Mouse (Mus musculus): ENCODE data around the gene Igsf23. TPM values are rescaled to one million over a fixed set of nuclear protein-coding genes. Genes with fewer than 3 reads are reported as not detected.
"Not testable (repeated sequence)": the region's sequence is repeated elsewhere in the genome, so short reads cannot be mapped to it uniquely, and the experiment has no call there.

The Igsf23 gene
- polyA plus RNA-seq, 1 experiment from 2014 or later, result 0.18 TPM

DNA sequence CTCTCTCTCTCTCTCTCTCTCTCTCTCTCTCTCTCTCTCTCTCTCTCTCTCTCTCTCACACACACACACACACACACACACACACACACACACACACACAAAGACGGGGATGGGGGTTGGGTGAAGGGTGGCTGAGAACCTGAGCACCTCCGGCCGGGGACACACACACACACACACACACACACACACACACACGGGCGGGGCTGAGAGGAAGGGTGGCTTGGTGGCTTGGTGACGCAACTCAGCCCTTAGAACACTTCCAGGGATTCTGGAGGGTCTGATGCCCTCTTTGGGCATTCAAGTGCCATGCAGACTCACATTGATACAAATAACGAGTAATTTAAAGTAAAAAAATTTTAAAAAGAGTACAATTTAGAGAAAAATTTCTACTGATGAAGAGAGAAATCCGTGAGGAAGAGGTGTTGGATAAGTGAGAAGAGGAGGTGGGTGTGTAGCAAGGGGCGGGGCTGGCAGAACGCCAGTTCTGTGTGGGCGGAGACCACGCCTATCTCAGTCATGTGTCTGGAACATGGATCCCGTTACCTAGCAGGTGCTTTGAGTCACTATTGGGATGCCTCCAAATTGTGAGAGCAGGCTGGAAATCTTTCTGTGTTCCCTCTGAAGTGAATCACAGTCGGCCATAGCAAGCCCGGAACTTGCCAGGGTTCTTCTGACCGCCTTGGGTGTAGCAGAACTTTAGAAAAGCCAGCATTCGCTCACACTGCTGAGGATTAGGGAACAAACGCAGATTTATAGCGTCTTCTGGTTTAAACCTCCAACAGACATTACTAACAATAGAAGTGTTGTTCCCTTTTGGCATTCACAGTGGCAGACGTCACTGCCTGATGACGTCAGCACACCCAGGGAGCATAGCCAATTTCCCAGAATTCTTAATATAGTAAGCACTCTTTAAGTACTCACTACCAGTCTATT lies 17.4 kb downstream of the Igsf23 start:
- no peaks in the 10 kb centered on the region for H3K36me3 ChIP-seq
- H3K27ac ChIP-seq, result peak overlapping the region; percentile 24; the same call in 1 of the 2 replicates
- peaks cover 11% of the 10 kb centered on the region for H3K4me1 ChIP-seq
- peak overlapping the region; percentile 49 for H3K4me2 ChIP-seq
- H3K9ac ChIP-seq, result no peak overlapping the region
- peaks cover 12% of the 10 kb centered on the region for H3K27me3 ChIP-seq
- no peaks in the 10 kb centered on the region for H3K9me3 ChIP-seq (replicated peaks)
- peak overlapping the region; percentile 18; the same call in 1 of the 2 replicates for H3K4me3 ChIP-seq (replicated peaks)
- ATAC-seq (replicated peaks; ENCODE audit: low FRiP score), result peak; percentile 75
- WGBS, result 19% methylated on average over 21 of the region's 21 CpGs

DNA sequence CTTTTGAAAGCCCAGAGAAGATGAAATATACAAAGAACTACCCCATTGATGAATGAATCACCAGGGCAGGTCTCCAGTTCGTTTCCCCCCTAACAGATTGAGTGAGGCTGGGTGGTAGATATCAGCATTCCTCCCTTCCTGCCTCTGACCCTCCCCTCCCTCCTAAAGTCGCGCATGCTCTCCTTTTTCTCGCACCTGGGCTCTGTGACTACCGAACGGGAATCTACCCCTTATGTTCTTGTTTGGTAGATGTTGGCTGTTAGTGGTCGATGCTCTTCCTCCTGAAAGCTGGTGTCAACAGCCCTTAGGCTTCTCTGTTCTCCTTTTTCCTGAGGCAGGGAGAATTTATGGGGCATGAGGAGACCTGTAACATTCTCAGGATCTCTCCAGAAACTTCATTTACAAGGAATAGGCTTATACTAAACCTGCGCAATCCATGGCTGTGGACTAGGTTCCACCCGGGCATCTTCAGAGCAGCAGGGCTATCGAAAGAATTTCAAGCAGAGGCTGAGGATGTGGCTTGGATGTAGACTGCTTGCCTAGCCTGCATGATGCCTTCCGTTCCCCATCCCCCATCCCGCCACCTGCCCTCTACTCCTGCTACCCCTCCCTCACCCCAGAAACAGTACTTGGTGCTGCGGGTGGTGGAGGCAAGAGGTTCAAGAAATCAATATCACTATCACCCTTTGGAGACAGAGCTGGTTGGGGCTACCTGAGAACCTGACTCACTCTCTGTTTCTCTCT lies 18.3 kb downstream of the Igsf23 start:
- peaks cover 12% of the 10 kb centered on the region for H3K27me3 ChIP-seq
- no peaks in the 10 kb centered on the region for H3K9me3 ChIP-seq (replicated peaks)
- H3K4me1 ChIP-seq, result peaks cover 11% of the 10 kb centered on the region
- no peak overlapping the region for H3K4me3 ChIP-seq (replicated peaks)
- no peak overlapping the region for H3K27ac ChIP-seq
- WGBS, result 23% methylated on average over 13 of the region's 13 CpGs
- H3K4me2 ChIP-seq, result 0 out of 2 replicates have a peak overlapping the region, but pooled peaks have one; percentile 14
- no peak for ATAC-seq (replicated peaks; ENCODE audit: low FRiP score)
- no peak overlapping the region for H3K9ac ChIP-seq
- H3K36me3 ChIP-seq, result no peaks in the 10 kb centered on the region

DNA sequence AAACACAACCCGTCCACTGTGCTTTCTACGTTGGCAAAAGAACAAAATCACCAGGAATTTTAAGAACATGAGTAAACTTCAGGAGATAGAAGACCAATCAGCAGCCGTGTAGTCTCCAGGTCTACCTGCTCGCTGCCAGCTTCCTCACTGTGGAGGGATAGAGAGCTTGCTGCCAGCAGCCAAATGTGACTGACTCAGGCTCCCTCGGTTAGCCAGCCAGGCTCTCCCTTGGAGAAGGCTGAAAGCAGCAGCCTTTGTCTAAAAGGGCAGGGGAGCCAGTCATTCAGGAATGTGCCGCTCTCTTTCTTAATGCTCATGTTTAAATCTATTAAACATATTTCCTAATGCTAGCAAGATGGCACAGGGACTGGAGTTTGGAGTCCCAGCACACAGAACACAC lies 20.1 kb downstream of the Igsf23 start:
- H3K9me3 ChIP-seq (replicated peaks); H3K27ac ChIP-seq; H3K4me2 ChIP-seq; H3K36me3 ChIP-seq; H3K9ac ChIP-seq; ATAC-seq (replicated peaks; ENCODE audit: low FRiP score); H3K4me3 ChIP-seq (replicated peaks): not testable (repeated sequence)
- Histone ChIP-seq H3K4me1 (peaks cover 11% of the 10 kb centered on the region), H3K27me3 (peaks cover 12% of the 10 kb centered on the region)
- WGBS, result 82% methylated on average over 6 of the region's 6 CpGs

DNA sequence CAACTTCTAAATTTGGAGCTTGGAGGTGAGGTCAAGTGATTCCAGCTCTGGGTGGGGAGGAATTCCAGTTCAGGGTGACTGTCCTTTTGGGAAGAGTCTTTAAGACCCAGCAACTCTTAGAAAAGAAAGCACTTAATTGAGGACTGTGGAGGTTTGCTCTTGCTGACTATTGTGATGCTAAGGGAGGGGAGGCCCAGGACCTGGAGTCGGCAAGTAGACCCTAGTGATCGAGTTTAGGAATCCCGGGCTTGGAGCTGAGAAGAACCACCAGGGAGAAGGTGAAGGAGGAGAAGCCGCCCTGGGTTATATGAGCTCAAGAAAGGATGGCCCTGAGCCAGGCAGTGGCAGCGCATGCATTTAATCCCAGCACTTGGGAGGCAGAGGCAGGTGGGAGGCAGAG lies 22.1 kb downstream of the Igsf23 start:
- Histone ChIP-seq H3K27me3 (peaks cover 12% of the 10 kb centered on the region), H3K4me3 (replicated peaks) (no peak overlapping the region), H3K4me2 (no peak overlapping the region), H3K36me3 (no peaks in the 10 kb centered on the region), H3K27ac (no peak overlapping the region), H3K9me3 (replicated peaks) (no peaks in the 10 kb centered on the region), H3K4me1 (peaks cover 11% of the 10 kb centered on the region), H3K9ac (no peak overlapping the region)
- ATAC-seq (replicated peaks; ENCODE audit: low FRiP score), result no peak
- 58% methylated on average over 5 of the region's 5 CpGs for WGBS

DNA sequence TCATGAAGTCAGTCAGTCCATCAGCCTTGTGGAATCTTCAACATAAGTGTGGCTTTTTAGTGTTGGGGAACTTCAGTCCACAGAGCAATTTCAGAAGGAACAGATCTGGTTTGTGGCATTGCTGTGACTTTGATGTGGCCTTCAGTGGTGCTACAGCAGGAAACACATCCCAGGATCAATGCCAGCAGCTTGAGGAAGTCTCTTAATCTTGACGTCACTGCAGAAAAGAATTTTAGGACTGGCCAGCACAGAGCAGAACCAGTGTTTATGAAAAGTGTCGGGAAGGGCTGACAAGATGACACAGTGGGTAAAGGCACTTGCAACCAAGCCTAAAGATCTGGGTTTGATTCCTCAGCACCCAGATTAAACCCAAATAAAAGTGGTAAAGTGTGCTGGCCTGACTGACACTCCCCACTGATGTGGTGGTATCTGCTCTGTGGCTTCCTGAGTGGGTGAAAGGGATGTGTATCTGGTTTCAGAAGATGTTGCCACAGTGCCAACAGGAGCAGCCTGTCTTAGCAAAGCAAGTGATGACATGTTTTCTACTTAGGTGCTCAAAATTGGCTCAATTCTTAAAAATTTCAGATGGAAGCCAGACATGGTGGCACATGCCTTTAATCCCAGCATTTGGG lies 23.6 kb downstream of the Igsf23 start:
- Histone ChIP-seq H3K36me3 (no peaks in the 10 kb centered on the region), H3K4me2 (no peak overlapping the region), H3K4me1 (0 out of 2 replicates have a peak, but pooled peaks cover under 1% of the 10 kb centered on the region), H3K27me3 (peaks cover 11% of the 10 kb centered on the region), H3K27ac (no peak overlapping the region), H3K9me3 (replicated peaks) (no peaks in the 10 kb centered on the region), H3K9ac (no peak overlapping the region), H3K4me3 (replicated peaks) (no peak overlapping the region)
- no peak for ATAC-seq (replicated peaks; ENCODE audit: low FRiP score)
- WGBS, result 64% methylated on average over 2 of the region's 2 CpGs

DNA sequence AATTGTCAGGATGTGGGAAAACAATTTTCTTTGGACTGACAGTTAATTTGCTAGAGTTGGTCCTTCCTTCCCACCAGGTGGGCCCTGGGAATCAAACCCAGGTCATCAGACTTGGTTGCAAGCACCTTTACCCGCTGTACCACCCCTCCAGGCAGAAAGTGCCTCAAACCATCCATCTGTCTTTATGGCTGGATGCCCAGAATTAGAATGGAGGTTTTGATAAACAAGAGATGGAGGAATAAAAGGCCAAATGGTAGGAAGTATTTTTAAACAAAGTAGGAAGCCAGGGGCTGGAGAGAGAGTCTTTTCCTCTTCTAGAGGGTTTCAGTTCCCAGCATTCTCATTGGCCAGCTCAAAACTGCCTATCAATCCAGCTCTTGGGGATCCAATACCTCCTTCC lies 25.2 kb downstream of the Igsf23 start:
- Histone ChIP-seq H3K4me1 (0 out of 2 replicates have a peak, but pooled peaks cover 3% of the 10 kb centered on the region), H3K9me3 (replicated peaks) (no peaks in the 10 kb centered on the region), H3K4me2 (no peak overlapping the region), H3K27ac (no peak overlapping the region), H3K27me3 (peaks cover 4% of the 10 kb centered on the region; the same call in 1 of the 2 replicates), H3K36me3 (no peaks in the 10 kb centered on the region), H3K9ac (no peak overlapping the region), H3K4me3 (replicated peaks) (no peak overlapping the region)
- ATAC-seq (replicated peaks; ENCODE audit: low FRiP score), result no peak
- whole genome bisulfite sequencing, result 83% methylated on average over 1 of the region's 1 CpGs

DNA sequence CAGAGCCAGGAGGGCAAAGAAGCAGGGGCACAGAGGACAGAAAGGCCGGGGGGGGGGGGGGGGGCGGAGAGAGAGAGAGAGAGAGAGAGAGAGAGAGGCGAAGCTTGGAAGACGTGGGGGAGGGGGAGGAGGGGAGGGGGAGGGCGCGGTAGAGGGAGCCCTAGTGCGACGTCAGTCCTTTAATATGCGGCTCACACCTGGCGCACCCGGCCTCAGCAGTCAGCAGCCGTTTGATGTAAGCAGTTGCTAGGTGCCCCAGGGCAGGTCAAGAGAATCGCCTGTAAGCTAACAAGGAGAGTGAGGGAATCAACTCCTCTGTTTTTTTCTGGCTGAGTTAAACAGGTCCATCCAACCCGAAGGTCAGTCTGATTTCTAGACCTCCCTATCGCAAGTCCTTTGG lies 26.8 kb downstream of the Igsf23 start:
- Histone ChIP-seq H3K4me1 (peaks cover 9% of the 10 kb centered on the region), H3K4me3 (replicated peaks) (no peak overlapping the region), H3K27me3 (peaks cover 4% of the 10 kb centered on the region; the same call in 1 of the 2 replicates), H3K27ac (no peak overlapping the region), H3K4me2 (0 out of 2 replicates have a peak overlapping the region, but pooled peaks have one; percentile 9), H3K9ac (no peak overlapping the region), H3K36me3 (no peaks in the 10 kb centered on the region), H3K9me3 (replicated peaks) (no peaks in the 10 kb centered on the region)
- 8% methylated on average over 10 of the region's 15 CpGs for WGBS
- no peak for ATAC-seq (replicated peaks; ENCODE audit: low FRiP score)

DNA sequence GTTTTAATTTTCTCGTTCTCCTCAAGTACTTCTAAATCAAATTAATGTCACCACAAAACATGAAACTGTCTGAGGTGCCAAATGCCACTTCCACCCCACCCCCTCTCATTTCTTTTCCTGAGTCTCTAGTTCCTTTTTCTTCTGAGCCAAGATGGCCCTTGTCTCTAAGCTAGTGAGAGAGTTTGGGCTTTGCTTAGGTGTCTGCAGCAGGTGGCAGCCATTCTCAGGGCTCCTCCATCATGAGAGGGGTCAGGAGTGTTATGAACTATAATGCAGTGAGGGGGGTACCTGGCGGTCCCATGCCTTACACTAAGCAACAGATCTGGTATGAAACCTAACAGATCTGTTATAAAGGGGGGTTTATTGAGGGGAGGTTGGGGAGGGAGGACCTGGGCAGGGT lies 27.2 kb downstream of the Igsf23 start:
- Histone ChIP-seq H3K9me3 (replicated peaks) (no peaks in the 10 kb centered on the region), H3K27me3 (peaks cover 4% of the 10 kb centered on the region; the same call in 1 of the 2 replicates), H3K9ac (no peak overlapping the region), H3K4me3 (replicated peaks) (no peak overlapping the region), H3K4me1 (peaks cover 9% of the 10 kb centered on the region), H3K4me2 (0 out of 2 replicates have a peak overlapping the region, but pooled peaks have one; percentile 9), H3K36me3 (peaks cover 3% of the 10 kb centered on the region), H3K27ac (no peak overlapping the region)
- 37% methylated on average over 2 of the region's 2 CpGs for WGBS
- no peak for ATAC-seq (replicated peaks; ENCODE audit: low FRiP score)

DNA sequence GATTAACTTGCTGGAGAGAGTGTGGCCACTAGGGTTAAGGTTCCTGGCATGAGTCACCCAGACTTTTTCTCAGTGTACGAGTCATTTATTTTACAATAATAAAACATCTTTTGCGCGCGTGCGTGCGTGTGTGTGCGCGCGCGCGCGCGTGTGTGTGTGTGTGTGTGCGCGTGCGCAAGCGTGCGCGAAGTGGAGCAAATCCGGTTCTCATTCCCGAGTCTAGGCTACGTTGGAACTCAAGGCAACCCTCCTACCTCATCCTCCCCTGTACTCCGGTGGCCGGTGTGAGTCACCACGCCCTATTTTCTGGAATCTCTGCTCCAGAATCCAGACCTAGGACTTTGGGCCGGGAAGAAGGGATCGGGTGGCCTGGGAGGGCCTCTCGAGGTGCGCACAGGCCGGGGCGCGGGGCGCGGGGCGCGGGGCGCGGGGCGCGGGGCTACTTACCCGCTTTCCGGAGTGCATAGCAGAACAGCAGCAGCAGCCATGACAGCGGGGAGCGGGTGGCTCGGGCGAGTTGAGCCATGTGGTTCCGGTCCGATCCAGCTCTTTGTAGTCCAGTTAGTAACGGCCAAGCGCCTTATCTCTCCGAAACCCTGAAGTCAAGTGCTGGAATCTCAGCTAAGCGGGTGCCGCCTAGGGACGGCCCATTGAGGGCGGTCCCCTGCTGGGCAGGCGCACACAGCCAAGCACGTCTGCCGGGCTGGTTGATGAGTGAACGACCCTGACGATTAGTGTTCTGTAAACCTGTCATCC lies 29.9 kb downstream of the Igsf23 start, which contains the start of gene Pvr:
Gene Pvr, minus strand, starts transcription at position 655 of the 756 bp plus-strand sequence.
- Histone ChIP-seq H3K36me3 (peaks cover 23% of the 10 kb centered on the region), H3K27ac (peak within 1 kb of the TSS; percentile 87), H3K27me3 (peaks cover 4% of the 10 kb centered on the region; the same call in 1 of the 2 replicates), H3K9ac (peak within 1 kb of the TSS; percentile 76), H3K4me1 (peaks cover 9% of the 10 kb centered on the region), H3K9me3 (replicated peaks) (no peaks in the 10 kb centered on the region), H3K4me3 (replicated peaks) (peak within 1 kb of the TSS; percentile 86), H3K4me2 (peak within 1 kb of the TSS; percentile 86)
- peak; percentile 94 for ATAC-seq (replicated peaks; ENCODE audit: low FRiP score)
- under 1% methylated on average over 59 of the region's 60 CpGs for WGBS

DNA sequence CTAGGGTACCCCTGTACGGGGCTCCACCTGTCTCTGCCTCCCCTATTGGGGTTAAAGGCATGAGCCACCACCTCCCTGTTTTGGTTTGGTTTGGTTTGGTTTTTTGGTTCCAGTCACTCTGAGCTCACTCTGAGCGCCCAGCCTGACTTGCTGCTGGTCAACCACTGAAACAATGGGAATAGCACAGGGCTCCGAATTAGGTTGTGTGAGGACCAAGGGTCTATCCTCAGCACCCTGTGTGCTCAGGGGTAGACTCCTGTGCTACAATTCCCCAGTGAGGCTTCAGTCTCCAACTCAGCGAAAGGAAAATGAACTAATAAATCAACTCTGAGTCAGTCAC lies 30.4 kb downstream of the Igsf23 start:
- Histone ChIP-seq H3K4me3 (replicated peaks) (peak overlapping the region; percentile 86), H3K9ac (peak overlapping the region; percentile 76), H3K36me3 (peaks cover 28% of the 10 kb centered on the region), H3K27me3 (peaks cover 4% of the 10 kb centered on the region; the same call in 1 of the 2 replicates), H3K4me2 (peak overlapping the region; percentile 86), H3K4me1 (peaks cover 9% of the 10 kb centered on the region), H3K27ac (peak overlapping the region; percentile 87), H3K9me3 (replicated peaks) (no peaks in the 10 kb centered on the region)
- peak; percentile 50 for ATAC-seq (replicated peaks; ENCODE audit: low FRiP score)
- WGBS, result 30% methylated on average over 4 of the region's 4 CpGs

DNA sequence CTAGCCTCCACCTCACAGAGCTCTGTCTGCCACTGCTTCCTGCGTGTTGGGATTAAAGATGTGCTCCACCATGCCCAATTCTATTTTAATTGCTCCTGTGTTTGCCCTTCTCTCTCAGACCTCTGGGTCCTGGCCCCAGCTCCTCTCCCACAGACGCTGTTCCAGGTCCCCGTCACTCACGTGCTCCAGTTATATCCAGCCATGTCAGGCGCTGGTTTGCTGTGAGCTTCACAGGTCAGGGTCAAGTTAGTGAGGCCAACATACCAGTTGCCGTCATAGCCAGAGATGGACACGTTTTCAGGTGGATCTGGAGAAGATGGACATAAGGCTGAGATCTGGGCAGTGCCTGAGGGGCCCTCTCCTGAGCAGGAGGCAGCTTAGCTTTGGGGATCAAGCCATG lies 36.0 kb downstream of the Igsf23 start:
- no peak for ATAC-seq (replicated peaks; ENCODE audit: low FRiP score)
- no peak overlapping the region for H3K4me2 ChIP-seq
- peaks cover 59% of the 10 kb centered on the region for H3K36me3 ChIP-seq
- H3K4me3 ChIP-seq (replicated peaks), result no peak overlapping the region
- no peaks in the 10 kb centered on the region for H3K4me1 ChIP-seq
- WGBS, result 90% methylated on average over 7 of the region's 7 CpGs
- no peak overlapping the region for H3K27ac ChIP-seq
- H3K9ac ChIP-seq, result no peak overlapping the region
- H3K9me3 ChIP-seq (replicated peaks), result no peaks in the 10 kb centered on the region
- no peaks in the 10 kb centered on the region for H3K27me3 ChIP-seq
